Mouse (Mus musculus): ENCODE measurements around the gene Rasgef1c.

Gene Rasgef1c

GRCm38 (mm10) chr11:49901659-49902458 lies at the start of gene Rasgef1c:
Gene Rasgef1c, plus strand, starts transcription at chr11:49901835.
- peak; percentile 66 for DNase-seq

- DNase-seq: no peak
Measured at GRCm38 (mm10) chr11:49855144-49855543, 46.5 kb upstream of the Rasgef1c start.

DNA sequence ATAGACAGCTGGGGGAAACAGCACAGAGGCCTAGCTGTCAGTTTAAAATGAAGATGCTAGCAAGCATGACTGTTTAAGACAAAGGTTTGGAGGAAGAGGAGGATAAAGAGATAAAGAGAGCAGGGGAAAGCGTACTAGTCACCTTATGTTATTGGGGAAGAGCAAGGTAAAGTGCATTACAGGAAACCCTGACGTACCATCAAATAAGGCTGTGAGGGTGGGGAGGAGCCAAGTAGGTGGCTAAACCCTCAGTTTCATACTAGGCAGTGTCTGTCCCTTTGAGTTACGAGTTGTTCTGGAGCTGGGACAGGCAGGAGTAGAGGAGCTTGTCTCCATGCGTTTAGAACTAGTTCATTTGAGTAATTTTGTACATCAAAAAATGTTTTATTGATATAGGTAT lies 40.5 kb upstream of the Rasgef1c start:
- DNase-seq: no peak

- no peak for DNase-seq
Measured at GRCm38 (mm10) chr11:49863926-49864325, 37.7 kb upstream of the Rasgef1c start.

DNA sequence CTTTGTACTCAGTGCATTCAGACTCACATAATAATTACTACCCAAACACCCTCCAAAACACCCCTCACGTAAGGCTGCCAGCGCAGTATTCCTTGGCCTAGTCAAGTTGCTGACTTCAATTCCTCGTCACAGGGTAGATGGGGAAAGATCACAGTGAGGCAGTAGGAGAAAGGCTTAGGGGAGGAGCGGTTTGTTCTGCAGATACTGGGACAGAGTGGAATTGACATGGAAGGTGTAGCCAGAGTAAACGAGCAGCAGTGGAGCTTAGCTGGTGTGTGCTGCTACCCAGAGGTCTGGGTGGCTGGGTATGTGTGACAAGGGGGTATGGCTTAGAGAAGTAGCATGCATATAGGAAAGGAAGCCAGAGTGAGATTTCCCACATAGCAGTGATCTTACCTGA lies 34.3 kb upstream of the Rasgef1c start:
- no peak for DNase-seq

- peak; percentile 68 for DNase-seq
Measured at GRCm38 (mm10) chr11:49869762-49870161, 31.9 kb upstream of the Rasgef1c start.

DNA sequence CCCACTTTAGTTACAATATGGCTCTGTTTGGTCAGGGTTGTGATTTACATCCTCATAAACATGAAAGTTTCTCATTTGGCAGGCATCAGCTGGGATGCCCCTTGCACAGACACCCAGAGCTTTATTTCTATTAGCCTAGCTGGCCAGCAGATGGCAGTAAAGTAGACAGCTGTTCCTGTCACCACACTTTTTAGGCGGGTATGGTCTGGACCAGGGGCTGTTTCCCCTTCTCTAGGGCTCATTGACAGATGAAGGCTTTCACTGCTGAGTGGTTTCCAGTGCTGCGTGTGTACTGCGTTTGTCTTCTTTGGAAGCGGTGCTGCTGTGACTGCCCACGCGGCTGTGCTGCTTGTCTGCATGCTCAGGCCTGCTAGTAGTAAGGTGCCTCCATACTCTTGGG lies 29.7 kb upstream of the Rasgef1c start:
- peak; percentile 49 for DNase-seq

DNA sequence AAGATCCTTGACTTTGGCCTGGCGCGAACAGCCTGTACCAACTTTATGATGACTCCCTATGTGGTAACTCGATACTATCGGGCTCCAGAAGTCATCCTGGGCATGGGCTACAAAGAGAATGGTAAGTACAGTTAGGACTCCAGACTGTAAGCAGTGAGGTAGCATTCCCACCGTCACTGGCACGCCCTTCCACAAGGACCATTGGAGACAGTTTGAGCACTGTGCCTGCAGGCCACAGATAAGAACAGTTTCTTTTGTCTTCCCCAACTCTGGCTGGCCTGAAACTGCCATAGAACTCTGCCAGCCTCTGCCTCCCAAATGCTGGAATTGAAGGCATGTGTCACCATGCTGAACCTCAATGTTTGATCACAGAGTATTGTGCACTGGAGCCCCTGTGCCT lies 28.9 kb upstream of the Rasgef1c start:
- DNase-seq: no peak

DNA sequence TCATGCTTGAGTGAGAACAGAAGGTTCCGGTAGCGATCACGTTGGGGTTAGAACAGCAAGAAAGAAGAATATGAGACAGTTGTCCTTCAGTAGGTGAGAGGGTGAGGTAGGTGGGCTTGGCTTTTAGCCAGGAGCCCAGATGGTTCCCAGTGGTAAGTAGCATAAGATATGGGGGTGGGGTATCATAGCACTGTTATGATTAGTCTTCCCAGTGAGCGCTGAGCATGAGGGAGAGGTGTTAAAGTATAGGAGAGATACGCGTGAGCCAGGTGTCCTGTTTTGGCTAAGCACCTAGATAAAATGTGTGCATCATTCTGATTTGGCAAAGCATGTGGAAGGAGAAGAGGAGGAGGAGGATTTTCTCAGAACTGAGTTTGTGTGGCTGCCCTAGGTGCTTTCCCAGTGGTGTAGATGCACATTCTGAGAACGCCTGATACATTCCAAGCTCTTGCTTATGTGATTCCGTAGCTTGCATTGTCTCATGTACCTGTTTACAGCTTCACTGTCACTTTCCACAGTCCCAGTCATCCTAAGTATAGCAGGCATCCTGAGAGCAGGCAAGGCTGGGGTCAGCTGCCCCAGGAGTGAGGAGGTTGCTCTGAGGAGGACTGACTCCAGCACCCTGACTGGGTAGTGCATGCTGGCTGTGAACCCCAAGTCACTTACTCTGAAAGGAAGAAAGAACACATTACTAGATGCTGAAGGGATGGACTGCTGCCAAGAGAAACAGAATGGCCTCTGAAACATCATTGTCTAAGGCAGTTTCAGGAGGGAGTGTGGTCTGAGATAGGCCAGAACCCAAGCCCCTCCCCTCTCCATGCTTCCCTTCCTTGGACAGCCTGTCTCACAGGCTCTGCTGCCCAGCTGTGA lies 24.5 kb upstream of the Rasgef1c start:
- DNase-seq: no peak

GRCm38 (mm10) chr11:49879950-49880642 lies 21.5 kb upstream of the Rasgef1c start:
- DNase-seq: no peak

GRCm38 (mm10) chr11:49883394-49883793 lies 18.2 kb upstream of the Rasgef1c start:
- DNase-seq: no peak

GRCm38 (mm10) chr11:49888469-49888868 lies 13.2 kb upstream of the Rasgef1c start:
- DNase-seq: no peak

DNA sequence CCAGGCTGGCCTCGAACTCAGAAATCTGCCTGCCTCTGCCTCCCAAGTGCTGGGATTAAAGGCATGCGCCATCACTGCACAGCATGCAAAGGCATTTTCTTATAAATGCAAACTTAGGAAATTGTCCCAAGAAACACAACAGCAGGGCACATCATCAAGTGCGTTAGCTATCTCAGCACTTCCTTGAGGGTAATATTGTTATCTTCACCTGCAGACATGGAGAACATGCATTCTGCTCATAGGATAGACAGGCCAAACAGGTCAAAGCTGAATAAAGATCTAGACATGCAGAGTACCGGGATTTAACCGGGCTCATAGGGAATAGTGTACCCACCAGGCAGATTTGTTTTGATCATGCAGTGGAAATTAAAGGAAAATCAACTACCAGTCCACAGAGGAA lies 9.6 kb upstream of the Rasgef1c start:
- no peak for DNase-seq

- DNase-seq: no peak
Measured at GRCm38 (mm10) chr11:49893806-49894205, 7.8 kb upstream of the Rasgef1c start.

GRCm38 (mm10) chr11:49895966-49896590 lies 5.6 kb upstream of the Rasgef1c start:
- DNase-seq: no peak

GRCm38 (mm10) chr11:49900043-49900442 lies 1.6 kb upstream of the Rasgef1c start:
- DNase-seq: no peak

DNA sequence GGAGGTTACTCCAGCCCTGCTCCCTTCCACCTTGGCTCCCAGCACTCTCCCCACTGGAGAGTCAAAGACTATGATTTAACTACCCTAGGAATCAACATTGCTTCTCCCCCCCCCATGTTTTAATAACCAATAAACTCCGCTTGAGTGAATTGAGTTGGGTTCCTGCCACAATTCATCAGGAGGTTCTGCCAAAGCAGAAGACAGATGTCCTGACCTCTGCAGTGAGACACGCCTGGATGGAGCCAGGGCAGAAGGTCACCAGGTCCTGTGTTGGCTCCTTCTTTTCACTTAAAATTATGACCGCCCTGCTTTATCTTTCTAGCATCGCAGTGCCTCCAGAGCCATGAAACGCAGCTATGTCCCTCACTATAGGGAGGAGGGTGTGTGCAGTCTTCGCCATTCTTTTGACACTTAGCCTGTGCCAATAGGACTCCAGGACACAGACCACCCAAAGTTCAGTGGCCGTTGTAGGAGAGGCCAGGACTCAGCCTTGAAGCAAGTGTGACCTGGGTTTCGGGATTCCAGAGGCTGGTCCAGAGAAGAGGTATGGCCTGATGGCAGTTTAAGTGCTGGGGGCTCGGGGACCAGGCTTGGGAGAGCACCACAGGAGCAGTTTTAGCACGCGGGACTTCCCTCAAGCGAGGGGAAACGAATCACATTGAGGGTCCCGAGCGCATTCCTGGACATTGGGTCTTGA lies 525 bp upstream of the Rasgef1c start:
- no peak for DNase-seq

GRCm38 (mm10) chr11:49903333-49903732 lies 1.7 kb downstream of the Rasgef1c start:
- DNase-seq: peak; percentile 69

DNA sequence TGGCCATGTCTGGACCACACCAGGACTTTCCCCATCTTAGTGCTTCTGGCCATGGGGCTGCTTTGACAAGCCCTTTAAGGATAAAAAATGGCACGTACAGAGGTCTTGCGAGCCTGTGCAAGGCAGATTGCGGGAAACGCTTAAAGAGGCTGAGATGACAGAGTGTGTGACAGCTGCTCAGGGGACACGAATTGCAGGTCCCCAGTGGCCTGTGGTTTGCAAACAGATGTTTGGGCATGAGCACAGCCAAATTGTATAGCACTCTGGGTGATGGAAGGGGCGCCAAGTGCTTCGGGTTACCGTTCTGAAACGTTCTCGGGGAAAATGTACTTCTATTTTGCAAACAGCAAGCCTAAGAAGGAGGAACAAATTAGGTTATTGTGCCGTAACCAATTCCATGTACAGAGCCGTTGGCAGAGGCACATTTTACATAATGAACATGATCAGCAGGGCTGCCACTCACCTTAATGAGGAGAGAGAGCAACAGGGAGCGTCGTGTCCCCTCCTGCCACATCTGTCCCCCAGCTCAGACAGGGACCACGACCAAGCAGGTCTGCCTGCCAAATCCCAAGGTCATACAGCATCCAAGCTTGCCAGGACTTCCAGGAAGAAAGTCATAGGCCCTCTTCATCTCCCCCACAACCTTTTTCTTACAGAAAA lies 17.0 kb downstream of the Rasgef1c start:
- no peak for DNase-seq

DNA sequence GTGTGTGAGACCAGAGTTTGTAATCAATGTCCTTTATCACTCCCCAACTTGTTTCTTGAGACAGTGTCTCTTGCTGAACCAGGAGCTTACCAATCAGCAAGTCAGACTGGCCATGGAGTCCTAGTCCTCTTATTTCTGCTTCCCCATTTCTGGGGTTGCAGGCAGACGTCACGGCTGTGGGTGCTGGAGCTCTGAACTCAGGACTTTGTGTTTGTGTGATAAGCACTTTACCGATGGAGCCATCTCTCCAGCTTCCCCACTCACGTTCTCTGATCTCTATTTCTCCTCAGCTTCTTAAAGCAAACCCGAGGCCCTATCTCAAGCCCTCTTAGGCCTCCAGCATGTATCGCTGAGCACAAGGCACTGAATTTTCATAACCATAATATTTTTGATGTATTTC lies 17.7 kb downstream of the Rasgef1c start:
- DNase-seq: no peak

DNA sequence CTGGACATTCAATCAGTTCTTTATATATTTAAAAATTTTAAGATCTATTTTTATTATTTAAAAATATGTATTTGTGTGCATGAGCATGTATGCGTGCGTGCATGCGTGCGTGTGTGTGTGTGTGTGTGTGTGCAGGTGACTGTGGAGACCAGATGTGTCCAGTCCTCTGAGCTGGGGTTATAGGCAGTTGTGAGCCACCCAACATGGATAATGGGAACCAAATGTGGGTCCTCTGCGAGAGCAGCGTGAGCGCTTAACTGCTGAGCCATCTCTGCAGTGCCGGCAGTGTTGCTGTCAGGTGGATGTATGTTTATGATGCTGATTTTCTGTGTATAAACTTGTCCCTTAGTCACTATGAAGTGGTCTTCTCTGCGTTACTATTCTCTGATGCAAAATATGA lies 21.9 kb downstream of the Rasgef1c start:
- no peak for DNase-seq

GRCm38 (mm10) chr11:49926183-49926582 lies 24.5 kb downstream of the Rasgef1c start:
- DNase-seq: no peak

Data from thymus, postnatal 14 days (tissue).